ENCODE assay signal across 8 mouse cellular contexts in genomic region chr2:153045884-153046299, GRCm38 (mm10). TPM values are rescaled to one million over a fixed set of nuclear protein-coding genes. Genes with fewer than 3 reads are reported as not detected.
DNase-seq lines count a peak whose midpoint lies in the region; ATAC-seq lines count a peak whose summit lies in the region.

No protein-coding gene starts in this region.

- 0 out of 2 replicates have a peak, but pooled peaks cover 5% of the 10 kb centered on the region for H3K27me3 ChIP-seq in kidney, embryonic 15.5 days
- no peaks in the 10 kb centered on the region for H3K27me3 ChIP-seq in midbrain, embryonic 16.5 days (ENCODE audit: control insufficient read depth, insufficient read depth, low read depth, low read length)

- no peak for DNase-seq in kidney, adult 11 months
- DNase-seq in T-cell, adult 2 months (ENCODE audit: low spot score): peak; percentile 16
- no peak for DNase-seq in natural killer cell, adult 2 months (ENCODE audit: low spot score in 2 of 2)
- no peak for DNase-seq in spleen, adult 18-20 months

- H3K9ac ChIP-seq in kidney, embryonic 15.5 days: no peak overlapping the region
- no peak overlapping the region for H3K9ac ChIP-seq in midbrain, embryonic 16.5 days (ENCODE audit: low read depth, low read length)

- H3K36me3 ChIP-seq in kidney, embryonic 15.5 days: no peaks in the 10 kb centered on the region
- no peaks in the 10 kb centered on the region for H3K36me3 ChIP-seq in midbrain, embryonic 16.5 days (ENCODE audit: control insufficient read depth, insufficient read depth, low read length)

- no peak overlapping the region for H3K27ac ChIP-seq in kidney, embryonic 15.5 days
- H3K27ac ChIP-seq in midbrain, embryonic 16.5 days (ENCODE audit: low read length): no peak overlapping the region

- no peak overlapping the region for H3K4me2 ChIP-seq in kidney, embryonic 15.5 days
- H3K4me2 ChIP-seq in midbrain, embryonic 16.5 days (ENCODE audit: low read length): no peak overlapping the region

- no peaks in the 10 kb centered on the region for H3K9me3 ChIP-seq in kidney, embryonic 15.5 days (replicated peaks)
- no peaks in the 10 kb centered on the region for H3K9me3 ChIP-seq in midbrain, embryonic 16.5 days (replicated peaks; ENCODE audit: control insufficient read depth, low read length, poor library complexity, severe bottlenecking)

- 33% methylated on average over 8 of the region's 8 CpGs for WGBS in kidney, embryonic 15.5 days
- 31% methylated on average over 8 of the region's 8 CpGs for WGBS in midbrain, embryonic 16.5 days

- peaks cover 8% of the 10 kb centered on the region for H3K4me1 ChIP-seq in kidney, embryonic 15.5 days
- H3K4me1 ChIP-seq in midbrain, embryonic 16.5 days (ENCODE audit: control insufficient read depth, insufficient read depth, low read length): peaks cover 8% of the 10 kb centered on the region

- 0 out of 2 replicates have a peak, but pooled peaks have one; percentile 22 for ATAC-seq in kidney, embryonic 15.5 days (replicated peaks; ENCODE audit: low FRiP score)
- ATAC-seq in frontal cortex, adult (ENCODE audit: low TSS enrichment): peak; percentile 56
- ATAC-seq in midbrain, embryonic 16.5 days: 0 out of 2 replicates have a peak, but pooled peaks have one; percentile 46
- no peak for ATAC-seq in monocyte, adult 5-6 weeks (replicated peaks; ENCODE audit: insufficient number of reproducible peaks, low FRiP score, low TSS enrichment, poor library complexity, severe bottlenecking)

- H3K4me3 ChIP-seq in kidney, embryonic 15.5 days (replicated peaks): no peak overlapping the region
- no peak overlapping the region for H3K4me3 ChIP-seq in midbrain, embryonic 16.5 days (ENCODE audit: low read depth, low read length)

RNA-seq across cellular contexts. Expression of gene Xkr7, which starts 14.2 kb away (rescaled TPM):
- not detected in 2 replicates for polyA plus RNA-seq in kidney, embryonic 15.5 days (2015; fragmentation: Nextera tagmentation; extraction: Ambion mirVana)
- 1.6 and 1.9 TPM in 2 replicates for polyA plus RNA-seq in midbrain, embryonic 16.5 days (2015; fragmentation: Nextera tagmentation; extraction: Ambion mirVana)
- not detected in 3 replicates for total RNA-seq in monocyte, adult 5-6 weeks (2017)

RNA-seq across cellular contexts. Expression of gene Ccm2l, which starts 19.9 kb away (rescaled TPM):
- 3.5 and 3.6 TPM in 2 replicates for polyA plus RNA-seq in kidney, embryonic 15.5 days (2015; fragmentation: Nextera tagmentation; extraction: Ambion mirVana)
- polyA plus RNA-seq in midbrain, embryonic 16.5 days (2015; fragmentation: Nextera tagmentation; extraction: Ambion mirVana): 1.0 and 1.2 TPM in 2 replicates
- total RNA-seq in monocyte, adult 5-6 weeks (2017): not detected in 3 replicates

RNA-seq across cellular contexts. Expression of gene Pdrg1, which starts 30.7 kb away (rescaled TPM):
- polyA plus RNA-seq in kidney, embryonic 15.5 days (2015; fragmentation: Nextera tagmentation; extraction: Ambion mirVana): 111 and 112 TPM in 2 replicates
- 236 and 259 TPM in 2 replicates for polyA plus RNA-seq in midbrain, embryonic 16.5 days (2015; fragmentation: Nextera tagmentation; extraction: Ambion mirVana)
- total RNA-seq in monocyte, adult 5-6 weeks (2017): 38.7 to 88.5 TPM (median 51.6 TPM) in 3 replicates
